Mouse (Mus musculus): ENCODE measurements around the gene Uvrag. TPM values are rescaled to one million over a fixed set of nuclear protein-coding genes. Genes with fewer than 3 reads are reported as not detected.

Uvrag gene
- polyA plus RNA-seq, 1 experiment: 74.6 TPM

DNA sequence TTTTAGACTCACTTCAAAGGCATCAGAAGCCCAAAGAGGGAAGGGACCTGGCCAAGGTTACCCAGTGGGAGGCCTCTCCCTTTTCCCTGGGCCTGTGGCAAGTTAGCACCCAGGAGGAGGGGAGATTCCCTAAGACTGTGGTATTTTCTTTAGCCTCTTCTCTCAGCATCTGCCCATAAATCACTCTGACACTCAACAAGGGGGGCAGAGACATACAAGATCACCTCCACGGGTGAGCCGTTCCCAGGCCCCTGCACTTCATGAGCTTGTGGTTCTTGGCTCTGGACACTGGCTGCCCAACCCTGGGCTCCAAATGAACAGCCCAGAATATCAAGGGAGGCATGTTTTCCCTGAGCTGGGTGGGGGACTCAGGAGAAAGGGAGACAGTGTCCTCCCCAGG, 279.9 kb downstream of the Uvrag start:
- no peak for DNase-seq
- no peak overlapping the region for H3K4me3 ChIP-seq (ENCODE audit: control insufficient read depth, insufficient read depth, low read length)
- TF ChIP-seq POLR2A (IDR thresholded peaks at IDR 0.05; ENCODE audit: control insufficient read depth, extremely low read depth, insufficient read depth, low read length, poor library complexity) (no peak), CTCF (IDR thresholded peaks at IDR 0.05; ENCODE audit: borderline replicate concordance, control insufficient read depth, extremely low read depth, insufficient read depth, low read length, poor library complexity) (no peak)
- H3K36me3 ChIP-seq (ENCODE audit: control insufficient read depth, insufficient read depth, low read length): no peaks in the 10 kb centered on the region
- 75% methylated on average over 2 of the region's 2 CpGs for WGBS
- no peaks in the 10 kb centered on the region for H3K27me3 ChIP-seq (ENCODE audit: control insufficient read depth, insufficient read depth, low read length)
- H3K27ac ChIP-seq (ENCODE audit: control insufficient read depth, insufficient read depth, low read length): no peak overlapping the region
- H3K4me1 ChIP-seq (replicated peaks; ENCODE audit: control insufficient read depth, insufficient read depth, low read length): no peaks in the 10 kb centered on the region

DNA sequence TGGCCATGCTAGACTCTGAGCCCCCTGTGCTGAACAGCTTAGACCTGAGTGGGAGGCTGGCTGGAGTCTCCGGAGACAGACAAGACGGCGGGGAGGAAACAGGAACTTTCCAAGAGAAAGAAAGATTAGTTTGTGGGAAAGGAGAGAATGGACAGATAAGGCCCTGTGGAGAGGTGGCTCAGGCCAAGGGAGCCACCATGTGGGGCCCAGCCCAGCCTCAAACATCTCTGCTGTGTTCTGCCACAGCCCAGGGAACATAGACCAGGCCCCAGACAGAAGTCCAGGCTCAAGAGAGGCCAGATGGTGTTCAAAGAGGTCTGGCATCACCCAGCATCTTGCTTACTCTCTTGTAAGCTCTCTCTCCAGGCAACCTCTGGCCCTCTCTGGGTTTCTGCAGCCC, 283.8 kb downstream of the Uvrag start:
- H3K4me1 ChIP-seq (replicated peaks; ENCODE audit: control insufficient read depth, insufficient read depth, low read length): no peaks in the 10 kb centered on the region
- TF ChIP-seq POLR2A (IDR thresholded peaks at IDR 0.05; ENCODE audit: control insufficient read depth, extremely low read depth, insufficient read depth, low read length, poor library complexity) (no peak), CTCF (IDR thresholded peaks at IDR 0.05; ENCODE audit: borderline replicate concordance, control insufficient read depth, extremely low read depth, insufficient read depth, low read length, poor library complexity) (no peak)
- no peak overlapping the region for H3K27ac ChIP-seq (ENCODE audit: control insufficient read depth, insufficient read depth, low read length)
- WGBS: 82% methylated on average over 3 of the region's 3 CpGs
- H3K27me3 ChIP-seq (ENCODE audit: control insufficient read depth, insufficient read depth, low read length): no peaks in the 10 kb centered on the region
- no peaks in the 10 kb centered on the region for H3K36me3 ChIP-seq (ENCODE audit: control insufficient read depth, insufficient read depth, low read length)
- no peak for DNase-seq
- no peak overlapping the region for H3K4me3 ChIP-seq (ENCODE audit: control insufficient read depth, insufficient read depth, low read length)

DNA sequence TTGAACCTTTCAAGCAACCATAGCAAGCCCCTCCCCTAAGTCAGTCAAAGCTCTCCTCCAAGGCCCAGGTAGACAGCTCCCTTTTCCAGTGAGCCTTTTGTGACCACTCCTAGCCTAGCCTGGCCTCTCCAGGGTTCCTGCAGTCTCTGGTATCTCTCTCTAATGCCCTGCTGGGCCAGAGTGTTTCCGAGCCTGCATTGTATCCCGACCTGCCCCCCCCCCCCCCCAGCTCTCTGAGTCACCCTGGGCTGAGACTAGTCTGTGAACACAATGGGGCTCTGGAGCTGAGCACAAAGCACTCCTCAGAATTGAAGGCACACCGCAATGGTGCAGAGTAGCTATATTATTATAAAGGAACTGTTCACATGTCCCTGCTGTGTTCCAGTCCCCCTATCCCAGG, 284.8 kb downstream of the Uvrag start:
- no peaks in the 10 kb centered on the region for H3K27me3 ChIP-seq (ENCODE audit: control insufficient read depth, insufficient read depth, low read length)
- no peak for TF ChIP-seq POLR2A (IDR thresholded peaks at IDR 0.05; ENCODE audit: control insufficient read depth, extremely low read depth, insufficient read depth, low read length, poor library complexity)
- no peak for TF ChIP-seq CTCF (IDR thresholded peaks at IDR 0.05; ENCODE audit: borderline replicate concordance, control insufficient read depth, extremely low read depth, insufficient read depth, low read length, poor library complexity)
- no peak overlapping the region for H3K4me3 ChIP-seq (ENCODE audit: control insufficient read depth, insufficient read depth, low read length)
- WGBS: 75% methylated on average over 3 of the region's 3 CpGs
- H3K36me3 ChIP-seq (ENCODE audit: control insufficient read depth, insufficient read depth, low read length): no peaks in the 10 kb centered on the region
- DNase-seq: no peak
- H3K27ac ChIP-seq (ENCODE audit: control insufficient read depth, insufficient read depth, low read length): no peak overlapping the region
- no peaks in the 10 kb centered on the region for H3K4me1 ChIP-seq (replicated peaks; ENCODE audit: control insufficient read depth, insufficient read depth, low read length)

DNA sequence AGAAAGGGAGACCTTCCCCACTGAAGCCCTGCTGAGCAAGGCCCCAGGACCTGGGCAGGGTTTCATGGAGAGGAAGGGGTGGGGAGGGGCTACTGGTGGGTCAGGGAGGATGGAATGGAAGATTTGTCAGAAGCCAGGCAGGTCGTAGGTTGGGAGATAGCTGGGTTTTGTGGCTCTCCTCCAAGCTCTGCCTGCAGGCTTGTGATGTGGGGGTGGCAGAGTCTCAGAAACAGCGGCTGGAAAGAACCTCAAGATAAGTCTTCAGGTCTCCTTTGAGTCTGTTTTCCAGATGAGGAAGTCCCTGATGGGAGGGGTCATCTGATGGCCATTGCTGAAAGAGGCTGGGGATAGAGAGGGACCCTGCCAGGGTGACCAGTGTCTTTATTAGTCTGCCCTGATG, 285.6 kb downstream of the Uvrag start:
- TF ChIP-seq CTCF (IDR thresholded peaks at IDR 0.05; ENCODE audit: borderline replicate concordance, control insufficient read depth, extremely low read depth, insufficient read depth, low read length, poor library complexity) (no peak), POLR2A (IDR thresholded peaks at IDR 0.05; ENCODE audit: control insufficient read depth, extremely low read depth, insufficient read depth, low read length, poor library complexity) (no peak)

DNA sequence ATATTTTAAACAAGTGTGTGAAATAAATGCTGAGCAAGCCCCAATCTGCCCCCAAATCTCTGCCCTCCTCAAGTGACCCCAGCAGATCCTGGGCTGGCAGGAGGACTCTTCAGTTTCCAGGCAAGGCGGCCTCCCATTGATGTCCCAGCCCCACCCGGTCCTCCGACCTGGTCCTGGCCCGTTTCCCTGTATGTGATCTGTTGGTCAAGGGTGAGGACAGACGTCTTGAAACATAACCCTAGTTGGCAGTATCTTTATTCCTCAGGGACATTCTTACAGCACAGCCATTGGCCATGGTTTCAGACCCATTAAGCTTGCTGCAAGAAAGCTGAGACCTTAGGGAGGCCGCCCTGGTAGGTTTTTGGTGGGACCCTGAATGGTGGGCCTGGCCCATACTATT, 287.1 kb downstream of the Uvrag start:
- no peak overlapping the region for H3K4me3 ChIP-seq (ENCODE audit: control insufficient read depth, insufficient read depth, low read length)
- H3K27me3 ChIP-seq (ENCODE audit: control insufficient read depth, insufficient read depth, low read length): no peaks in the 10 kb centered on the region
- DNase-seq: no peak
- no peak overlapping the region for H3K27ac ChIP-seq (ENCODE audit: control insufficient read depth, insufficient read depth, low read length)
- no peaks in the 10 kb centered on the region for H3K36me3 ChIP-seq (ENCODE audit: control insufficient read depth, insufficient read depth, low read length)
- WGBS: 98% methylated on average over 6 of the region's 6 CpGs
- TF ChIP-seq POLR2A (IDR thresholded peaks at IDR 0.05; ENCODE audit: control insufficient read depth, extremely low read depth, insufficient read depth, low read length, poor library complexity): no peak
- 0 out of 2 replicates have a peak, but pooled peaks cover 3% of the 10 kb centered on the region for H3K4me1 ChIP-seq (replicated peaks; ENCODE audit: control insufficient read depth, insufficient read depth, low read length)

More for the DNA sequence above, 285.6 kb downstream of the Uvrag start:
- Histone ChIP-seq H3K27ac (ENCODE audit: control insufficient read depth, insufficient read depth, low read length) (no peak overlapping the region), H3K4me1 (replicated peaks; ENCODE audit: control insufficient read depth, insufficient read depth, low read length) (no peaks in the 10 kb centered on the region), H3K27me3 (ENCODE audit: control insufficient read depth, insufficient read depth, low read length) (no peaks in the 10 kb centered on the region), H3K4me3 (ENCODE audit: control insufficient read depth, insufficient read depth, low read length) (no peak overlapping the region), H3K36me3 (ENCODE audit: control insufficient read depth, insufficient read depth, low read length) (no peaks in the 10 kb centered on the region)
- no peak for DNase-seq
- 52% methylated on average over 2 of the region's 2 CpGs for WGBS

DNA sequence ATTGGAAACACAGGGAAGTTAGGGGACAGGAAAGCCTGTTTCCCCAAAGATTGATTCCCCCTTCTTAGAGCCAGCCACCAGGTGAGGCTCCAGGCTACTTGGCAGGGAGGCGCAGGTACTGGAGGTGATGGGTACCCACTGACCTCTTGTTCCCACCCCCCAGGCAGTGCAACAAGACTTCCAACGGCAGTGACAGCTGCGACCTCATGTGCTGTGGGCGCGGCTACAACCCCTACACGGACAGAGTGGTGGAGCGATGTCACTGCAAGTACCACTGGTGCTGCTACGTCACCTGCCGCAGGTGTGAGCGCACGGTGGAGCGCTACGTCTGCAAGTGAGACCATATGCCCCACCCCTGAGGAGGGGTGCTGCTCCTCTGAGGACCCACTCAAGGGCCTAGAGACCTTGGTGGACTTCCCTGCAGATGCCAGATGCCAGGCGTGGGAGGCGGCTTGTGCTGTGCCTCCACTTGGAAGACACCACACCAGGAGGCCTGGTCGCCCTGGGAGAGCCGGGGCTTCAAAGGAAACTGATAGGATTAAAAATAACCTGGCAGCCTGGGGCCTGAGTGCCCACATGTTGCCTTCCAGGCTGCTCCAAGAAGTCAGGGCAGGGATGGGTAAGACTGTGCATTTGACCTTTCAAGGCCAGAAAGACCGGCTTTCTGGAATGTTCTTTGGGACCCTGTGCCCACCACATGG, 287.8 kb downstream of the Uvrag start:
- Histone ChIP-seq H3K27ac (ENCODE audit: control insufficient read depth, insufficient read depth, low read length) (no peak overlapping the region), H3K27me3 (ENCODE audit: control insufficient read depth, insufficient read depth, low read length) (no peaks in the 10 kb centered on the region), H3K4me3 (ENCODE audit: control insufficient read depth, insufficient read depth, low read length) (no peak overlapping the region), H3K36me3 (ENCODE audit: control insufficient read depth, insufficient read depth, low read length) (no peaks in the 10 kb centered on the region), H3K4me1 (replicated peaks; ENCODE audit: control insufficient read depth, insufficient read depth, low read length) (0 out of 2 replicates have a peak, but pooled peaks cover 5% of the 10 kb centered on the region)
- TF ChIP-seq POLR2A (IDR thresholded peaks at IDR 0.05; ENCODE audit: control insufficient read depth, extremely low read depth, insufficient read depth, low read length, poor library complexity): no peak
- TF ChIP-seq CTCF (IDR thresholded peaks at IDR 0.05; ENCODE audit: borderline replicate concordance, control insufficient read depth, extremely low read depth, insufficient read depth, low read length, poor library complexity): no peak
- 94% methylated on average over 18 of the region's 18 CpGs for WGBS
- no peak for DNase-seq

DNA sequence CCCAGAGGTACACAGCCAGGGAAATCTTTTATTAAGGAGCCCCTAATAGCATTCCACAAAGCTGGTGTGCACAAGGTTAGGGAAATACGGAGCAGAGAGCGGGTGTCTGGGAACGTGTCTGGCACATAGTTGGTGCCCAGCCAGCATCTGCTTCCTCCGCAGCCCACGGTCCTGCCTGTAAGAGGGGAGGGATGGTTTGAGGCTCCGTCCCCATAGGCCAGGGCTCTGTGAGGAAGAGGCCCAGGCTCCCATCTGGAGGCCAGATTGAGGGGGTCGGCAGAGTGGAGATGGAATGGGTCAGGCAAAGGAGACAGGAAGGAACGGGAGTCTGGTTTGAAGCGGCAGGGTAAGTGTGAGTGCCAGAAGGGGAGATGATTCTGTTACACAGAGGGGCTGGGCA, 289.7 kb downstream of the Uvrag start:
- 81% methylated on average over 9 of the region's 9 CpGs for WGBS
- TF ChIP-seq POLR2A (IDR thresholded peaks at IDR 0.05; ENCODE audit: control insufficient read depth, extremely low read depth, insufficient read depth, low read length, poor library complexity): no peak
- TF ChIP-seq CTCF (IDR thresholded peaks at IDR 0.05; ENCODE audit: borderline replicate concordance, control insufficient read depth, extremely low read depth, insufficient read depth, low read length, poor library complexity): no peak
- no peaks in the 10 kb centered on the region for H3K27me3 ChIP-seq (ENCODE audit: control insufficient read depth, insufficient read depth, low read length)
- no peak overlapping the region for H3K4me3 ChIP-seq (ENCODE audit: control insufficient read depth, insufficient read depth, low read length)
- H3K27ac ChIP-seq (ENCODE audit: control insufficient read depth, insufficient read depth, low read length): no peak overlapping the region
- H3K4me1 ChIP-seq (replicated peaks; ENCODE audit: control insufficient read depth, insufficient read depth, low read length): 0 out of 2 replicates have a peak, but pooled peaks cover 5% of the 10 kb centered on the region
- H3K36me3 ChIP-seq (ENCODE audit: control insufficient read depth, insufficient read depth, low read length): no peaks in the 10 kb centered on the region
- DNase-seq: no peak

Measured in thymus, adult 2 months (tissue).